Mouse (Mus musculus) kidney, adult 2 months (tissue): Measurements from ENCODE around the gene Tomm7. TPM values are rescaled to one million over a fixed set of nuclear protein-coding genes. Genes with fewer than 3 reads are reported as not detected.
A peak's percentile ranks its signal among the peaks of the same experiment; 100 is the strongest.
"Not testable (repeated sequence)": the region's sequence is repeated elsewhere in the genome, so short reads cannot be mapped to it uniquely, and the experiment has no call there.

Source experiments
- DNase-seq: peaks from one replicate; pipeline ENCODE4 v3.0.0; 2021
- H3K27ac ChIP-seq: fragments of 200-500 bp; 2 replicates; pipeline ENCODE4 v1.5.1; 2012; ENCODE audit warnings: low read depth, low read length, control low read depth, inconsistent platforms; ENCODE audit not compliant: insufficient read depth
- H3K27me3 ChIP-seq: fragments of 200-500 bp; replicated peaks from 2 replicates; pipeline ENCODE4 v1.6.1; 2012; ENCODE audit warnings: mild to moderate bottlenecking, moderate library complexity, low read length, inconsistent platforms; ENCODE audit not compliant: control insufficient read depth, insufficient read depth
- H3K36me3 ChIP-seq: fragments of 200-500 bp; 2 replicates; pipeline ENCODE4 v1.6.1; 2012; ENCODE audit warnings: mild to moderate bottlenecking, moderate library complexity, low read length, inconsistent platforms; ENCODE audit not compliant: control insufficient read depth, insufficient read depth
- H3K4me1 ChIP-seq: fragments of 200-500 bp; 2 replicates; pipeline ENCODE4 v1.6.1; 2011; ENCODE audit warnings: low read length; ENCODE audit not compliant: control insufficient read depth, insufficient read depth
- H3K4me3 ChIP-seq: fragments of 200-500 bp; 2 replicates; pipeline ENCODE4 v1.5.1; 2011; ENCODE audit warnings: mild to moderate bottlenecking, low read depth, low read length, control low read depth; ENCODE audit not compliant: insufficient read depth
- CTCF ChIP-seq: fragments of 200-500 bp; conservative IDR thresholded peaks from 2 replicates; pipeline ENCODE4 v1.5.1; 2011; ENCODE audit warnings: low read depth, mild to moderate bottlenecking, control low read depth, low read length, moderate library complexity, mixed read lengths; ENCODE audit not compliant: insufficient read depth, insufficient read length
- POLR2A ChIP-seq: fragments of 200-500 bp; IDR thresholded peaks from one replicate; pipeline ENCODE4 v1.6.1; 2011; ENCODE audit warnings: low read depth, low read length, control low read depth
- WGBS: fragments of 180-500 bp; shearing (Covaris S2); methylation state at CpG from one replicate; pipeline ENCODE4 v1.1.7; 2018; 5-methylcytosine and 5-hydroxymethylcytosine counted together
- polyA plus RNA-seq: library from polyadenylated mRNA; depleted of rRNA; stranded (reverse); fragments of >200 nt; gene quantifications from 2 replicates; pipeline ENCODE4 v1.2.3, GENCODE M21; 2012

Tomm7 gene
- polyA plus RNA-seq, 1 experiment = 80.7 TPM

DNA sequence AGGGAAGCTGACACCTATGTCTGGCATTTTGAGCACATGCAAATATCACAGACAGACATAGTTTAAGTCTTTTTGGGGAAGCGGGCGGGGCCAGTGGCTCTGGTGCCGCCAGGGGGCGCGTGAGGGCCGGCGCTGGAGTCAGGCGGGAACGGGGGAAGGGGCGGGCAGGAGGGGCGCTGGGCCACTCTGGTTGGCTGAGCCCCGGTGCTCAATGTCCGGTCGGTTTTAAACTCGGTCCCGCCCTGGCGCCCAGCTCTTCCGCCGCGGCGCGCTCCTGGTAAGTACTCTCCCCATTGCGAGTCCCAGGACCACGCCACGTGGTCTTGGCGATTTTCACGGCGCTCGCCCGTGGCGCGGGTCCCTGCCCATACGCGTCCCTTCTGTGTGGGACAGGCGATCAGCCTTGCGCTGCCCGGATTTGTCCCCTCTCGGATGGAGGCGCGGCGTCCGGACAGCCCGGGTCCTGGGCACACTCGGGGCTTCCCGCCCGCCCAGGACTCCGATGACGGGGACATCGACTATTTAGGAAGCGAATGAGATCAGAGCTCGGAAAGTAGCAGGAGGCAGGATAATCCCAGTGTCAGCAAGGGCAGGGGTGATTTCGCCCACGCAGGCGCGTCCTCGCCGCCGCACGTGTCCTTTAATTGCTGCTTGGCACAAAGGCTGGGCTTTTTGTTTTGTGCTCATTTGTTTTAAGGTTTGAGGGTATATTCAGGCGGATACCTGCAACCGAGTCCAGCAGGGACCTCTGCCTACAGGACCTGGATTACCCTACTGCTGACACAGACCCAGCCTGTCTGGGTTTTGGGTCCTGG, 6.6 kb upstream of the Tomm7 start:
- H3K27me3 ChIP-seq = no peaks in the 10 kb centered on the region
- DNase-seq = peak; percentile 94
- WGBS = under 1% methylated on average over 61 of the region's 61 CpGs
- H3K27ac ChIP-seq = no peak overlapping the region; the same call in 1 of the 2 replicates
- H3K36me3 ChIP-seq = no peaks in the 10 kb centered on the region; the same call in 1 of the 2 replicates
- H3K4me1 ChIP-seq = no peaks in the 10 kb centered on the region; the same call in 1 of the 2 replicates
- peak; percentile 56 for TF ChIP-seq CTCF
- TF ChIP-seq POLR2A = peak; percentile 41
- peak overlapping the region; percentile 74 for H3K4me3 ChIP-seq

DNA sequence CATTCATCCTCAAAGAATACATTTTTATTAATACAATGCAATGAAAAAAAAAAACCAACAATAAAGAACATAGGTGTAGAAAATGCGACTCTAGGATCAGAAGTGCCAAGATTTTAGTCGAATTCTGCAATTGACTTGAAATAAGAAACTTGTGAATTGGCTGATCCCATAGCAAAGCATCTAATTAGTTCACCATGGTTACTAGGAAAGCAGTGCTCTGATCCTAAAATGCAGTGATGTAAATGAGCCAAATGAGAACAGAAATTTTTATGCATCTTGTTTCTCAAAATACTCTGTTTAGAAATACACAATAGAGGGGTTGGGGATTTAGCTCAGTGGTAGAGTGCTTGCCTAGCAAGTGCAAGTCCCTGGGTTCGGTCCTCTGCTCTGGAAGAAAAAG, 1.2 kb upstream of the Tomm7 start:
- WGBS = 83% methylated on average over 3 of the region's 3 CpGs

DNA sequence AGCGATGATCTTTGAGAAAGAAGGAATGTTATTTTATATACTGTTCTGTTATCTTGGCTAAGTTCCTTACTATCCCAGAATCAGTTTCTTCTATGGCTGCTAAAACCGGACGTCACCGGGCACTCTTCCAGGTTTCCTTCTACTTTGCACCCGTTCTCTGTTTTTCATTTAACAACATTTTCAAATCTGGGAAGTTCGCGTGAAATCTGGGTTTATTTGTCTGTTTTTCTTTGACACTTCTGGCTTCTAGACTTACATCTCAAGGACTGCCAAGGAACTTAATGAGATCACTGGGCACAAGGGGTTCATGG, 525 bp upstream of the Tomm7 start:
- 7% methylated on average over 7 of the region's 7 CpGs for WGBS
- 0 out of 2 replicates have a peak, but pooled peaks cover 2% of the 10 kb centered on the region for H3K36me3 ChIP-seq
- H3K27me3 ChIP-seq = no peaks in the 10 kb centered on the region
- peak overlapping the region; percentile 87 for H3K27ac ChIP-seq
- TF ChIP-seq CTCF (no peak), POLR2A (no peak)
- DNase-seq = peak; percentile 73
- peaks cover 9% of the 10 kb centered on the region; the same call in 1 of the 2 replicates for H3K4me1 ChIP-seq
- H3K4me3 ChIP-seq = peak overlapping the region; percentile 76

More for the DNA sequence above, 1.2 kb upstream of the Tomm7 start:
- no peak for TF ChIP-seq CTCF
- no peak for TF ChIP-seq POLR2A
- no peak overlapping the region for H3K4me3 ChIP-seq
- DNase-seq = no peak
- no peak overlapping the region for H3K27ac ChIP-seq
- H3K4me1 ChIP-seq = peaks cover 9% of the 10 kb centered on the region; the same call in 1 of the 2 replicates
- H3K36me3 ChIP-seq = 0 out of 2 replicates have a peak, but pooled peaks cover under 1% of the 10 kb centered on the region
- no peaks in the 10 kb centered on the region for H3K27me3 ChIP-seq

DNA sequence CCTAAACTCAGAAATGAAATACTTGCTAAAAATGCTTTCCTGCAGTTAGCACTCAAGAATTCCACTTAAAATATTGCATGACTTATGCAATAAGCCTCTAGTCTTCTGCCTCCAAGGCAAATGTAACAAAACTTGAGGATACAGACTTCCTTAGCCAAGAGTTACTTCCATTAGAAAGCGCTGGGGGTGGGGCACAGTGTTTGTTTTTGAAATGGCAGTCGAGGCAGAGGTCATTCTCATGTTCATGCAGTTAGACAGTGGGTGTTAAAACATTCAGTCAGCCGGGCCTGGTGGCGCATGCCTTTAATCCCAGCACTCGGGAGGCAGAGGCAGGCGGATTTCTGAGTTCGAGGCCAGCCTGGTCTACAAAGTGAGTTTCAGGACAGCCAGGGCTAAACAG, 5.8 kb downstream of the Tomm7 start:
- DNase-seq = no peak
- H3K27me3 ChIP-seq = no peaks in the 10 kb centered on the region
- 86% methylated on average over 7 of the region's 7 CpGs for WGBS
- H3K27ac ChIP-seq = no peak overlapping the region
- H3K4me1 ChIP-seq = peaks cover 8% of the 10 kb centered on the region; the same call in 1 of the 2 replicates
- H3K4me3 ChIP-seq = no peak overlapping the region
- TF ChIP-seq POLR2A = no peak
- TF ChIP-seq CTCF = no peak
- H3K36me3 ChIP-seq = peaks cover 4% of the 10 kb centered on the region; the same call in 1 of the 2 replicates

DNA sequence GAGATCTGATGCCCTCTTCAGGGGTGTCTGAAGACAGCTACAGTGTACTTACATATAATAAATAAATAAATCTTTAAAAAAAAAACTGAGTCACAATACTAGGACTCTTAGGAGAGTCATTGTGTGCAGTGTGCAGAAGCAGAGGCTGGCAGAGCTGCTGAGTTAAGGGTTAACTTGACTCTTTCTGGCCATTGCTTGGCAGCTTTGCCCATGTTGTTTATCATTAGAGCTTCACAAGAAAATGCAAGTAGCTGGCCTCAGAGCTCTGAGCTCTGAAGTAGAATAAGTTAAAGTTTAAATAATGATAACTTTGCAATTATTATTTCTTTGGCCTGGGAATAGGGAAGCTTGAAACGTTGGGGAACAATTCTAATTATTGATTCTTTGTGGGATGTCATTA, 8.3 kb downstream of the Tomm7 start:
- peak; percentile 68 for DNase-seq
- not testable (repeated sequence) for H3K27ac ChIP-seq, H3K4me3 ChIP-seq, H3K4me1 ChIP-seq, H3K36me3 ChIP-seq, H3K27me3 ChIP-seq
- 37% methylated on average over 1 of the region's 1 CpGs for WGBS

DNA sequence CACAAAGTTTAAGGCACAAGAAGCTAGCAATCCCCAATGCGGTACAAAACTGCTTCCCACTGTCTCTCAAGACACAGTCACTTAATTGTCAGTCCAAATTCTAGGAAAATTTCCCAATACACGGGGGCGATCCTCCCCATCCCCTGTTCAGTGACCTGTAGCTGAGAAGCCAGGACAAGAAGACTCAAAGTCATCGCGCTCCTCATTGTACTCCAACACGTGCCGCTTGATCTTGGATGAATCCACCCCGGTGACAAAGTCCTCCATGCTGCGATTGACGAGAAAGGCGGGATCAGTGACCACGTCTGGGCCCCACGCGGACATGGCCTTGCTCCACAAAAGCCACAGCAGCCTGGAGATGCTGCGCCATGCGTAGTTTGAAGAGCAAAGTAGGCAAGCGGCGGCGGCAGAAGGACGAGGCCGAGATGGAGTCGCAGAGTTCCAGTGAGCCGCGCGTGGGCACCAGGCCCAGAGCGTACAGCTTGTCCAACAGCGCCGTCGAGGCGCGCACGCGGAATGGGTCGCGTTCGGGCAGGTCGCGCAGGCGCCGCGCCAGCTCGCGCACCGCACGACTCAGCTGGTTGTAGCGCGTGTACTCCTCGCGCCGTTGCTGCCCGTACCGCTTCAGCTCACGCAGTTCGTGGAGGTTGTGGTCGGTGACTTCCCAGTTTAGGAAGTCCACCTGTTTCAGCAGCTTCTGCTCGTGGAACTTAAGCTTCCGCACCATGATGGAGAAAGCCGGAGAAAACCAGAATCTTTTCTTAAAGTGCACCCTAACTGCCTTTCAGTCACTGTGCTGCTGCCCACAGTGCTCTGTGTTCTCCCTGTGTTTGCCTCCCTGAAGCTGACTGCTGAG, 12.8 kb downstream of the Tomm7 start:
- H3K27ac ChIP-seq = no peak overlapping the region
- H3K4me1 ChIP-seq = no peaks in the 10 kb centered on the region
- no peaks in the 10 kb centered on the region for H3K27me3 ChIP-seq
- H3K36me3 ChIP-seq = no peaks in the 10 kb centered on the region
- DNase-seq = peak; percentile 47
- no peak overlapping the region for H3K4me3 ChIP-seq
- TF ChIP-seq POLR2A = no peak
- TF ChIP-seq CTCF = no peak
- 48% methylated on average over 58 of the region's 58 CpGs for WGBS
